Mouse (Mus musculus) heart, embryonic 11.5 days (tissue): ENCODE results near the gene Fryl. TPM values are rescaled to one million over a fixed set of nuclear protein-coding genes. Genes with fewer than 3 reads are reported as not detected.

Experiments
- ATAC-seq: fragments of 200-750 bp; cut with Nextera tagmentation; replicated peaks from 2 replicates; pipeline ENCODE4 v1.8.0; 2017; ENCODE audit warnings: moderate library complexity; ENCODE audit not compliant: insufficient number of reproducible peaks, low FRiP score, low TSS enrichment
- H3K27ac ChIP-seq: fragments of 300-500 bp; sonication (generic); 2 replicates; pipeline ENCODE4 v1.5.1; 2014; ENCODE audit warnings: mild to moderate bottlenecking, low read depth, low read length
- H3K27me3 ChIP-seq: fragments of 300-500 bp; sonication (generic); 2 replicates; pipeline ENCODE4 v1.6.1; 2014; ENCODE audit warnings: mild to moderate bottlenecking, low read length, mixed read lengths; ENCODE audit not compliant: control insufficient read depth, insufficient read depth
- H3K36me3 ChIP-seq: fragments of 300-500 bp; sonication (generic); 2 replicates; pipeline ENCODE4 v1.6.1; 2014; ENCODE audit warnings: mild to moderate bottlenecking, low read length, moderate library complexity, mixed read lengths; ENCODE audit not compliant: control insufficient read depth, insufficient read depth
- H3K4me1 ChIP-seq: fragments of 300-500 bp; sonication (generic); 2 replicates; pipeline ENCODE4 v1.6.1; 2014; ENCODE audit warnings: low read length; ENCODE audit not compliant: control insufficient read depth, insufficient read depth
- H3K4me2 ChIP-seq: fragments of 300-500 bp; sonication (generic); 2 replicates; pipeline ENCODE4 v1.6.1; 2014; ENCODE audit warnings: mild to moderate bottlenecking, moderate library complexity
- H3K4me3 ChIP-seq: fragments of 300-500 bp; sonication (generic); 2 replicates; pipeline ENCODE4 v1.5.1; 2014; ENCODE audit warnings: low read depth, low read length
- H3K9ac ChIP-seq: fragments of 300-500 bp; sonication (generic); 2 replicates; pipeline ENCODE4 v1.6.1; 2014; ENCODE audit warnings: mild to moderate bottlenecking, low read depth, low read length, moderate library complexity
- H3K9me3 ChIP-seq: fragments of 300-500 bp; sonication (generic); replicated peaks from 2 replicates; pipeline ENCODE4 v1.6.1; 2016; ENCODE audit warnings: low read length; ENCODE audit not compliant: control insufficient read depth
- WGBS: fragments of 180-500 bp; shearing (Covaris S2); extraction: QIAGEN DNeasy Blood & Tissue Kit; methylation state at CpG from one replicate; pipeline ENCODE4 v1.1.7; 2014; ENCODE audit not compliant: insufficient replicate concordance; 5-methylcytosine and 5-hydroxymethylcytosine counted together
- polyA plus RNA-seq: library from polyadenylated mRNA; unstranded; fragments of >200 nt; fragmentation: Nextera tagmentation; extraction: Ambion mirVana; gene quantifications from 2 replicates; pipeline ENCODE4 v1.2.1, GENCODE M21; 2014

Gene Fryl
- polyA plus RNA-seq, 1 experiment from 2014 or later, result 40.8 TPM

- no peak for ATAC-seq
- Histone ChIP-seq H3K27me3 (no peaks in the 10 kb centered on the region), H3K36me3 (peaks cover 2% of the 10 kb centered on the region; the same call in 1 of the 2 replicates)
Observed at GRCm38 (mm10) chr5:73129871-73130270, 126.5 kb downstream of the Fryl start.

DNA sequence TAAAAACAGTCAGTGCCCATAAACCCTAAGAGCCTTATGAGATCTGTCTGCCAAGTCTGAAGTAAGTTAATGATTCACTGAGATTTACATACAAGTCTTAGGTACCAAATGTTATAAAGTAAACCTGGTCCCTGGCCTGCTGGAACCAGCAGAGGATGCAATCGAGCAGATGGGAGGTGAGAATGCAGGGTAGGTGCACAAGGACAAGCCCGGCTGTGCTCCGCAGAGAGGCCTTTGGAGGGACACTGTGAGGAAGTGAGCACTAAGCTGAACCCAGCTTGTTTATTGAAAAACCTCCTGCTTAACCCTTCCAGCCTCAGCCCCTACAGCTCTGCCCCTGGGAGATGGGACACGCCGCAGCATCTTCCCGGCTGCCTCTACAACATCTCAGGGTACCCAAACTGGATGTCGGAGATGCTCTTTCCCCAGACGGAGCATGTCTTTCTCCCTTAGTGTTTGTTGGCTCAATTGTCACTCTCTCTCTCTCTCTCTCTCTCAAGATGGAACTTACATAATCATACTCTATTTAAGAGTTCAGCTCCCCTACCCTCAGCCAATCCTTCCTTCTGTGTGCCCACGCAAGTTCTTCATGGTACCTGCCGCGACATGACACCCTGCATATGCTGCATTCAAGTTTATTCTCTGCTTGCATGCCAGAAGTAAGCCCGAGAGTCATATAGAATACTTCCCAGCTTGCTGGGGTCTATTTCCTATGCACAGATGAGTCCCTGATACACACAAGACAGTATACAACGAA lies 136.3 kb downstream of the Fryl start:
- no peaks in the 10 kb centered on the region for H3K9me3 ChIP-seq
- H3K9ac ChIP-seq, result no peak overlapping the region
- H3K36me3 ChIP-seq, result peaks cover 9% of the 10 kb centered on the region
- H3K27me3 ChIP-seq, result no peaks in the 10 kb centered on the region
- H3K4me2 ChIP-seq, result no peak overlapping the region
- no peak for ATAC-seq
- H3K4me3 ChIP-seq, result no peak overlapping the region
- 89% methylated on average over 13 of the region's 13 CpGs for WGBS
- no peak overlapping the region for H3K27ac ChIP-seq
- no peaks in the 10 kb centered on the region for H3K4me1 ChIP-seq

More at GRCm38 (mm10) chr5:73129871-73130270, 126.5 kb downstream of the Fryl start:
- no peaks in the 10 kb centered on the region for H3K9me3 ChIP-seq
- H3K4me1 ChIP-seq, result no peaks in the 10 kb centered on the region
- no peak overlapping the region for H3K4me2 ChIP-seq
- WGBS, result 81% methylated on average over 5 of the region's 5 CpGs
- no peak overlapping the region for H3K27ac ChIP-seq
- no peak overlapping the region for H3K4me3 ChIP-seq
- no peak overlapping the region for H3K9ac ChIP-seq

GRCm38 (mm10) chr5:73119524-73119923 lies 136.9 kb downstream of the Fryl start:
- H3K27ac ChIP-seq, result no peak overlapping the region
- 91% methylated on average over 5 of the region's 5 CpGs for WGBS
- H3K36me3 ChIP-seq, result peaks cover 9% of the 10 kb centered on the region
- no peaks in the 10 kb centered on the region for H3K4me1 ChIP-seq
- no peak overlapping the region for H3K9ac ChIP-seq
- no peak overlapping the region for H3K4me2 ChIP-seq
- H3K4me3 ChIP-seq, result no peak overlapping the region
- no peak for ATAC-seq
- no peaks in the 10 kb centered on the region for H3K9me3 ChIP-seq
- no peaks in the 10 kb centered on the region for H3K27me3 ChIP-seq

- WGBS, result 94% methylated on average over 14 of the region's 14 CpGs
Observed at GRCm38 (mm10) chr5:73118786-73119185, 137.6 kb downstream of the Fryl start.

DNA sequence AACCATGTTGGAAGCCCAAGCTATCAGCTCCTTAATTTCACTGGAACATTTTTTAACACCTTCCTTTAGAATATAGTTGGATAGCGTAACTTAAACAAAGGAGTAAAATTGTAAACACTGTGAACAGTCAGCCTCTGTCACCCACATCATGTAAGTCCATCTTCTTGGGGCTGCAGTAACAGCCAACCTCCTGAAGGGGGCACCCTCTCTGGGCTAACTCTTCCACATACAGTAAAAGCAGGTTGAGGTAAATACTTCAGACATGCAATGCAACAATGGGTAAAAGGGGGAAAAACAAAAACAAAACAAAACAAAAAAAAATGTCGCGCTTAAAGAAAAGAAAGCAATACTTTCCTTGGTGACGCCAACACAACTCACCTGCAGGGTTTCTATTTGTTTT lies 141.5 kb downstream of the Fryl start:
- H3K9me3 ChIP-seq, result no peaks in the 10 kb centered on the region
- H3K9ac ChIP-seq, result no peak overlapping the region
- H3K4me2 ChIP-seq, result no peak overlapping the region
- ATAC-seq, result no peak
- 91% methylated on average over 4 of the region's 4 CpGs for WGBS
- no peak overlapping the region for H3K27ac ChIP-seq
- H3K4me3 ChIP-seq, result no peak overlapping the region
- no peaks in the 10 kb centered on the region for H3K4me1 ChIP-seq
- no peaks in the 10 kb centered on the region for H3K27me3 ChIP-seq
- H3K36me3 ChIP-seq, result peaks cover 4% of the 10 kb centered on the region

More at GRCm38 (mm10) chr5:73118786-73119185, 137.6 kb downstream of the Fryl start:
- H3K4me3 ChIP-seq, result no peak overlapping the region
- no peak overlapping the region for H3K4me2 ChIP-seq
- no peaks in the 10 kb centered on the region for H3K9me3 ChIP-seq
- H3K9ac ChIP-seq, result no peak overlapping the region
- H3K27me3 ChIP-seq, result no peaks in the 10 kb centered on the region
- H3K4me1 ChIP-seq, result no peaks in the 10 kb centered on the region
- no peak overlapping the region for H3K27ac ChIP-seq
- peaks cover 9% of the 10 kb centered on the region for H3K36me3 ChIP-seq
- ATAC-seq, result no peak

DNA sequence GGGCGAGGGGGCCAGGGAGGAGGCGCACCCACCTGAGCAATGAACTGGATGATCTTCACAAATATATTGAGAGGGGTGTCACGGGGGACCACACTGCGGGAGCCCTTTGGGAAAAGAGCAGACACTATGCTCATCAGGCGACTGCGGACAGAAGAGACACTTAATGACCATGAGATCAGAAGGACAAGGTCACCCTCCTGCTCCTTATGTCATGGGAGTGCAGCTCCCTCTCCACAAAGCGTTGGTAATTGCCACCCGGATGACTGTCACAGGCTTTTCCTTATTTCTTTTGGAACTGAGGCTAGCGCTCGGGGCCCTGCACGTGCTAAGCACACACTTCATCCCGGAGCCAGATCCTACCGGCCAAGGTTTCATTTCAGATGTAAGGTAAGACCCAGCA lies 144.1 kb downstream of the Fryl start:
- Histone ChIP-seq H3K9me3 (no peaks in the 10 kb centered on the region), H3K27ac (no peak overlapping the region), H3K9ac (no peak overlapping the region), H3K4me1 (no peaks in the 10 kb centered on the region), H3K4me2 (no peak overlapping the region), H3K36me3 (peaks cover 24% of the 10 kb centered on the region), H3K27me3 (no peaks in the 10 kb centered on the region), H3K4me3 (no peak overlapping the region)
- WGBS, result 89% methylated on average over 13 of the region's 13 CpGs
- ATAC-seq, result no peak

- Histone ChIP-seq H3K4me2 (no peak overlapping the region), H3K9me3 (no peaks in the 10 kb centered on the region), H3K27ac (no peak overlapping the region), H3K4me1 (no peaks in the 10 kb centered on the region), H3K9ac (no peak overlapping the region), H3K4me3 (no peak overlapping the region), H3K27me3 (no peaks in the 10 kb centered on the region), H3K36me3 (peaks cover 31% of the 10 kb centered on the region)
- no peak for ATAC-seq
- WGBS, result 88% methylated on average over 7 of the region's 7 CpGs
Observed at GRCm38 (mm10) chr5:73103657-73104056, 152.8 kb downstream of the Fryl start.

DNA sequence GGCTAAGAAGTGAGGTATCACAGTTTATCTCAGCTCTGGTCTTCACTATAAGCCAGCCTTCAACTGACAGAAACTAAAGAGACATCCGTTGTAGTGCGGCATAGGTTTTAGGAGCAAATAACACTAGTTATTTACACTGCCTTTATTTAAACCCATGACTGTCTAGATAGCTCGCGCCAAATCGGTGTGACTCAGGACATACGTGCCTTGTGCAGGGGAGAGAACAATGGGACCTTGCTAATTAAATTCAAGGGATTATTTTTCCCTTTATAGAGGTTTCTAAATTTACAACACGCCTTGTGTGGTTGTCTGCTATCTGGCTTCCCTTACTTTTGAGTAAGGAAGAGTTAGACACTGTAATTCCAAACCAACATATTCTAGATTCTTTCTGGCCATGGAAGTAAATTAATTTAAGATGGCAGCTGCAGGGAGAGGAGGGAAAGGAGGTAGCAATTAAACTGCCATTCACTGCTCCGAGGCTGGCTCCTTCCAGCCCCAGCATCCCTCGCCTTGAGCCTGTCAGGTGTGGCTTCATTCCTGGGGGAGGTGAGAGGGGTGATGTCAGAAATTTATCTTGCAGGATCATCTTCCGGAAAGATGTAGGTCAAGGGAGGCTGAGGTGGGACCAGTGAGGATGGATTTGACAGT lies 154.0 kb downstream of the Fryl start:
- no peaks in the 10 kb centered on the region for H3K27me3 ChIP-seq
- H3K27ac ChIP-seq, result no peak overlapping the region
- H3K9ac ChIP-seq, result no peak overlapping the region
- 94% methylated on average over 10 of the region's 10 CpGs for WGBS
- no peak overlapping the region for H3K4me3 ChIP-seq
- no peak overlapping the region for H3K4me2 ChIP-seq
- H3K4me1 ChIP-seq, result no peaks in the 10 kb centered on the region
- peaks cover 30% of the 10 kb centered on the region for H3K36me3 ChIP-seq
- no peak for ATAC-seq
- H3K9me3 ChIP-seq, result no peaks in the 10 kb centered on the region
